Mouse (Mus musculus): ENCODE data around the gene Sema3c.

Sema3c gene

DNA sequence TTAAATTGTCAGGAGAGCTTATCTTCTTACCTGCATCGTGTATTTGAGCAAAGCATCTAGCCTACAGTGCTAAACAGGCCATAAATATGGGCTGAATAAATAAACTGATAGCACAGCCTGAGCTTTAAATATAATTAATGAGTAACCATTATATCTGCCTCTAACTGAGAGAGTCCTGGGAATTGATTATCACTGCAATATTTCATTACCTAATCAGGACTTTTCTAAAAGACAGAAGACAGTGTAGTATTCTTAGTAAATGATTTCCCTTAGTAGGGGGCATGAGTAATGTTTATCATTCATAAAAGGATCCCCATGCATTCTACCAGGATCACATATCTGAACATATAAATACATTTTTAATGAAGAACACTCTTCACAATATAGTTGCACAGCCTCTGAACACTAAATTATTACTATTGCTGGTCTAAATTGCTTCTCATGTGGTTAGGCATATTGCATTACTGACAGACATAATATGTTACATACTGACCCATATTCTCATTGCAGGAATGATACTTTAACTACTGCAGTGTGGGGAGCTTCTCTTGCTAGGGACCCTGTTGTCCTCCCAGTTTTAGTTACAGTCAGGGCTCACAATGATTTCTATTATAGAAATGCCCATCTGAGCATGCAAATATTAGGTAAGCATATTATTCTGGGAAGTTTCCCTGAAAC is 74.9 kb downstream of the Sema3c start:
- no peak for DNase-seq (ENCODE audit: low spot score)

DNA sequence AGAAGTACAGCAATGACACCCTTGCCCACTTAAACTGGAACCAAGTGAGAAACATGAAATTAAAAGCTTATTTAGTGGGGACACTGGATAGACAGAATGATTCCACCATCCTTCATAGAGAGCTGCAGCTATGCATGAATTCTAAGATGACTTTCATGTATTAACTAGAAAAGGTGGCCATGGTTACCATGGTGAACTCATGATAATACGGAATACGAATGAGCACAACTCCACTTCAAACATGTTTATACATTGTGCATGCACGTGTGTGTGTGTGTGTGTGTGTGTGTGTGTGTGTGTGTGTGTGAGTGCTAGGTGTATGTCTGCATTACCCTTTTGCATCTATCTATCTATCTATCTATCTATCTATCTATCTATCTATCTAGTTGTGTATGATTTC is 87.1 kb downstream of the Sema3c start:
- DNase-seq (ENCODE audit: low spot score) = no peak

- DNase-seq (ENCODE audit: low spot score) = no peak
These were observed 97.3 kb downstream of the Sema3c start for GRCm38 (mm10) chr5:17671356-17671755.

GRCm38 (mm10) chr5:17680862-17681261 is 106.8 kb downstream of the Sema3c start:
- no peak for DNase-seq (ENCODE audit: low spot score)

DNA sequence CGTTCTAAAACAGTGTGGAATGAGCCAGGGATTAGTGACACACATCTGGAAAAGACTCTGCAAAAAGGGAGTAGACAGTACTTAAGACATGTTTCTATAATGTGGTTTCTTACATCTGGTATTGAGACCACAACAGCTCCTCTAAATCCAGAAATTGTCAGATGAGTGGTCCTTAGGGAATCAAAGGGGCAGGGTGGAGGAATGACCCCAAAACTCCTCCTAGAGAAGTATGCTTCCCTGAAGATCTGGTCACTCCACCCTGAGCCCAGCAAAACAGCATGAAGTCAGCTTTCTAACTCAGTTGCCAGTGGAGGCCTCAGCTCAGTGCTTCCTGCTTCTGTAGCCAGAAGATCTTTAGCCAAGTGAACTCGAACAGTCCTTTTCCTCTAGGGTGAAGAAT is 115.0 kb downstream of the Sema3c start:
- DNase-seq (ENCODE audit: low spot score) = no peak

GRCm38 (mm10) chr5:17689604-17690003 is 115.5 kb downstream of the Sema3c start:
- DNase-seq (ENCODE audit: low spot score) = no peak

GRCm38 (mm10) chr5:17695366-17695765 is 121.3 kb downstream of the Sema3c start:
- no peak for DNase-seq (ENCODE audit: low spot score)

DNA sequence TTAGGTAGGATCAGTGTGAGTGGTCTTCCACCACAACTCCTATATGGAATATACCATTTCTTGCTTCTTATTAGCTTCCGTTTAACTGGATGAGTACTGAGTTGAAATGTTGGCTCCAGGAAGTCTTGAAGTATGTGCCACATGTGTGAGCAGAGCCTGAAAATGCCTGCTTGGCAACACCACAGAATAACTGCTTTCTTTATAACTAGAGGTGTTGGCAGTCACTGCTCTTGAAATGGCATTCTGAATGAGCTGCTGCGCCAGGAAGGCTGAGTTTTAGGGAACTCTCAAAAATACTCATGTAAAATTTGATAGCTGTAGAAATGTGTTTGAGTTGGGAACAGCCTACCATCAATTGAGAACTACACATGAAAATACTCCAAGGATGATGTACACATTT is 124.8 kb downstream of the Sema3c start:
- no peak for DNase-seq (ENCODE audit: low spot score)

- DNase-seq (ENCODE audit: low spot score) = no peak
These were observed 130.1 kb downstream of the Sema3c start for GRCm38 (mm10) chr5:17704160-17704559.

GRCm38 (mm10) chr5:17707086-17707485 is 133.0 kb downstream of the Sema3c start:
- DNase-seq (ENCODE audit: low spot score) = peak; percentile 64

DNA sequence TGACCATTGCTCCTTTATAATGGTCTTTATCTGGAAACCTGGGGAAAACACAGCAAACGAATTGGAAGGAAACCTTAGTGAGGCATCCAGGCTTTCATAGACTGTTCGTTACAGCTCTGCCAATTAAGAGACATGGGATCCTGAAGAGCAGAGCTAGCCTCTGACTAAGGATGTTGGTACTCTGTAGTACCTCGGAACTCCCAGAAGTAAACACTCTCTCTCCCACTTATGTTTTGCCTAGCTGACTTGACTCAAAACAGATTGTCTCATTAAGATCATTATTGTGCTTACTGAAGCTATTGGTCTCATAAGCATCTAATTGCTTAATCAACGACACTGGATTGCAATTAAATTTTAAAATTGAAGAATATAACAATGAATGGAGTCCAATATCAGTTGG is 138.3 kb downstream of the Sema3c start:
- DNase-seq (ENCODE audit: low spot score) = no peak

DNA sequence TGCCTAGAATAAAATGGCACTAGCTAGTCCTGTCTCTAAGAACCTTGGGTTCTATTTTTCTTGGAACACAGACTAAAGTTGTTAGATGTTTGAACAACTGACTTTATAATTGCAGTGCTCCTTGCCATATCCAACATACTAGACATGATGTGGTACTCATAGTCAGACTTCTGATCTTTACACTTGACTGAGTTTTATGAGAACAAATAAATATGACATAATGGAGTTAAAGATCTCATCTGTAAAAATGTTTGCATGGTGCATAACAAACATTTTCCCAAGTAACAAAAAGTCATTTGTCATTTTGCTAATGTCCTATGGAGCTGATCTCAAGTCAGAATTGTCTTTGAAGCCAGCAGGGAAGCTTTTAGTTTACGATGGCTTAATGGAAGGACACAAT is 141.1 kb downstream of the Sema3c start:
- DNase-seq (ENCODE audit: low spot score) = no peak

DNA sequence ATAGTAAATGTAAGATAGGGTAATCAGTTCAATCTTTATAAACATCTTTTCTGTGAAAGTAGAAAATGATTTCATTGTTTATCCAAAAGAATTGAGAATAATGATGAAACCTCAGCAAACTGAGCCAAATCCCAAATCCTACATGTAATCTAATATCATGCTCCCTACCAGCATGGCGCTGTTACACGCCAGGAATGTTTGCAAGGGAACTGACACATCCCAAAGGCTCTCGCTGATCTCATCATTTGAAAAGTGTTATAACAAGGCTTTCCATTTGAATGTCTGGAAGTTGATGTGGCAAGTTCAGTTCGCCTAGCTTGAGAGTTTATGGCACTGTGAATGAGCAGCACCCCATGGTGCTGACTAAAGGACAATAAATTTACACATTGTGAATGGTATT is 145.9 kb downstream of the Sema3c start:
- no peak for DNase-seq (ENCODE audit: low spot score)

DNA sequence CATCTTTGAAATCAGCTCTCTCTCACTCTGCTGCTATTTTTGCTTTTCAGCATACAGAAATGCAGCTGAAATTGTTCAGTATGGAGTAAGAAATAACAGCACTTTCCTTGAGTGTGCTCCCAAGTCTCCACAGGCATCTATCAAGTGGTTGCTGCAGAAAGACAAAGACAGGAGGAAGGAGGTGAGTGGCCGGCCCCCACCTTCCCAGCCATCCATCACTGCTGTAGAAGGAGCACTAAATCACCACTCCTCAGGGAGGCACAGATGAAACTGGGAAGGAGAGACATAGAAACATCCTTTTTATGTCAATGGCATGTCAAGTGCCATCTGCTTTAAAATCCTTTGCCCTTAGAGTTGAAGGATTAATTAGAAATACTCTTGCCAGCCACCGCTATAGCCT is 149.9 kb downstream of the Sema3c start:
- DNase-seq (ENCODE audit: low spot score) = peak; percentile 59

GRCm38 (mm10) chr5:17728047-17728446 is 154.0 kb downstream of the Sema3c start:
- no peak for DNase-seq (ENCODE audit: low spot score)

DNA sequence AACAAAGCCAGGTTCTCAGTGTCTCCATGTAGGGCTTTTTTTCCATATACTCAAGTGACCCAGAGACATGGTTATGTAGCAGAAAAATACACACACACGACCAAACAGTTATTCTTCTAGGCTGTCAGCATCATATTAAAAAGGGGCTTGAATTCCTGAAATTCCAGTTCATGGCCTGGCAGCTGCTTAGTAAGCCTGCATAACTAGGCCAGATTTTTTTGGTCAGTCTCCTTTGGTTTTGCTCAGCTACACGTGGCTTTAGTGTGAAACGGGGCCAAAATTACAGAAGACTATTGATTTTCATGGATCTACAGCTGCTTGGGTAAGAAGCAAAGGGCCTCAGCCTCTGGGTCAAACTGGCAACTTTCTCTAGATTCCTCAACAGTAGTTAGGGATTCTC is 165.7 kb downstream of the Sema3c start:
- DNase-seq (ENCODE audit: low spot score) = peak; percentile 30

GRCm38 (mm10) chr5:17746520-17746919 is 172.4 kb downstream of the Sema3c start:
- DNase-seq (ENCODE audit: low spot score) = peak; percentile 25

DNA sequence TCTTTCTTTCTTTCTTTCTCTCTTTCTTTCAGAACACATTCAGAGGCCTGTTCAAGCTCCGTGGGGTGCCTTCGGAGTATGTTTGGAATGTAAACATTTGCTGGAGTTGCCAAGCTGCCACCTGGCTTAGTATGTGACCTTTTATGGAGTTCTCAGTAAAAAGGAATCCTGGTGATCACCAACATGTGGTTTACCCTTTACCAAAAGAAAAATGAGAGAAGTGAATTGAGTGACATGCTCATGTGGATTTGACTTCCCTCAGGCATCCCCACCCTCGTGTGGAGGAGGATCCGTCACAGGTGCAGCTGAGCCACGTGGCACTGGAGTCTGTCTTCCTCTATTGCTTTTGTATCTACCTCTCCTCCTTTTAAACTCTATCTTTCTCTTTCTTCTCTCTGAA is 173.1 kb downstream of the Sema3c start:
- peak; percentile 63 for DNase-seq (ENCODE audit: low spot score)

- no peak for DNase-seq (ENCODE audit: low spot score)
These were observed 174.2 kb downstream of the Sema3c start for GRCm38 (mm10) chr5:17748293-17748692.

DNA sequence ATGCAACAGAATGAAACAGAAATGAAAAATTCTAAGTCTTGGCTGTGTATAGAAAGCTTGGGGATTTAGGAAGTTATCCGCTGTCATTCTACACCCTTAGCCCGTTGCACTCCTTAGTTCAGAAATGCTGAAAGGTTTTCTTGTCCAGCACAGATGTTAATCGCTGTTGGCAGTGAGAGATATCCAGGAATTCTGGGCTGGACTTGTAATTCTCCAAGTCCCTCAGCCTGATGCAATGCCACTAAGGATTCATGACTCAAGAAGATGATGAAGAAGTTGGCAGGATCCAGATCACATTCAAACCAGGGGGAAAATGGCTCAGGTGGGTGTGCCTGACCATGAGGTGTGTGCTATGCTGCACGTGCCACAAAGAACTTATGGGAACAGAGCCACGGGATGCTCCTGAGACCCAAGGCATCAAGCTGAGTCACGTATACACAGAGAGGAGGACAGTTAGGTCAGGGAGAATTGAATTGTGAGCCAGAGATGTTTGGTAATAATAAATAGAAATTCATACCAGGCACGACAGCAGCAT is 179.5 kb downstream of the Sema3c start:
- no peak for DNase-seq (ENCODE audit: low spot score)

DNA sequence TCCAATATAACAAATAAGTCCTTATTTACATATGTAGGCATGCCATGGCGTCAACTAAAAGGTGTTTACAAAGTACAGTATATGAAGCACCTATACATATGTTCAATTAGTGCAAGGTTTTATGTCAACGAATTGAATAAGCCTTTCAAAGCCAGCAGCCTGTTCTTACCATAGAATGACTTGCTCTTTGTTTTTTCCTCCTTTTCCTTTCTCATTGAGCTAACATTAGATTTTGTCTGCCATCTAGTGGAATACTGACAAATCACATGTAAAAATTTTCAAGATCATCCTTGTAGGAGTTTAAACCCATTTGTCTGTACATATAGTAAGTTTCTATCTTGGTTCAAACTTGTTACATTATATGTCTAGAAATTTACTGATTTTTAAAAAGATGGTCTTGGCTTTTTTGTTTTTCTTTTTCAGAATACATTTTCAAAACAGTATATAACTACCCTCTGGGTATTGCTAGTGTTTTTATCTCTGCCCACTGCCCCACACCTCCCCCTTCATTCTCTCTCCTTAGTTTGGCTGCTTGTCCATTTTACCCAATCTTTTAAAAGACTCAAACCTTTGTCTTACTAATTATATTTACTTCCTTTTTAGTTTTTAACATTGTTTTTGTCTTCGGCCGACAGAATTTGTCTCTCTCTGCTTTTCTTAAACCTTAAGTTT is 192.1 kb downstream of the Sema3c start:
- DNase-seq (ENCODE audit: low spot score) = peak; percentile 80

DNA sequence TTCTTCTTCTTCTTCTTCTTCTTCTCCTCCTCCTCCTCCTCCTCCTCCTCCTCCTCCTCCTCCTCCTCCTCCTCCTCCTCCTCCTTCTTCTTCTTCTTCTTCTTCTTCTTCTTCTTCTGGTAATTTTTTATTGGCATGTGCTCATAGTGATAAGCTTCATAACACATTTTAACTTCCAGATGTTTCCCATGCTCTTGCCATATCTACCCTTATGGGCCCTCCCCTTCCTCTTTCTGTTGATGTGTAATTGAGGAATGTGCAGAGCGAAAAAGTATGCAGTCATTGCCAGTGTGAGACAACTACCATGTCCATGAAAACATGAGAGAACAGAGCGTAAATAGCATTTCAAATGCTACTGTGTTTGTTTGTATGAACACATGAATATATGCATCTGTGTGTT is 196.2 kb downstream of the Sema3c start:
- DNase-seq (ENCODE audit: low spot score) = no peak

DNA sequence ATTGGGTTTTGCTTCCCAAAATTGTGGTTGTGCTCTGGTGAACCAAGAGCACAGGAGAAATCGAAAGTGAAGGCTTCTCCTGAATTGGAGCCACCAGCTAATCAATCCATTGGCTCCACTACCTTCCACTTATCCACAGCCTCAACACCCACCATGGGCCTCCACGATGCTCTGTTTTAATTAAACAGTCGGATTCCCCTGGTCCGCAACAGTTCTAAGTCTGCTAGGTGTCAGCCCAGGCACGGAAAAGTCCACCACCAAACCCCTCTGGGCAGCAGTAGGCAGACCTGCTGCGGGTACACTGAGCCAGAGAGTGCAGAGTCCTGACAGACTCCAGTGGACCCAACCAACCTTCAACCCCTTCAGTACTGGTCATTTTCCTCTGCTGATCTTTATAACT is 202.5 kb downstream of the Sema3c start:
- DNase-seq (ENCODE audit: low spot score) = peak; percentile 84

All from embryo, embryonic 10.5 days (tissue).